Mouse (Mus musculus): ENCODE measurements around the gene Ss18l2.

- TF ChIP-seq CTCF (IDR thresholded peaks at IDR 0.05; ENCODE audit: borderline replicate concordance, control insufficient read depth, extremely low read depth, insufficient read depth, low read length, poor library complexity) (no peak), POLR2A (IDR thresholded peaks at IDR 0.05; ENCODE audit: control insufficient read depth, extremely low read depth, insufficient read depth, low read length, poor library complexity) (no peak)
Observed at GRCm38 (mm10) chr9:121677069-121677468, 33.1 kb upstream of the Ss18l2 start.
